Mouse (Mus musculus) hindbrain, embryonic 11.5 days (tissue): ENCODE data around the gene Rbfox1. TPM values are rescaled to one million over a fixed set of nuclear protein-coding genes. Genes with fewer than 3 reads are reported as not detected.
A peak's percentile ranks its signal among the peaks of the same experiment; 100 is the strongest.

Experiments
- ATAC-seq: fragments of 200-750 bp; cut with Nextera tagmentation; 2 replicates; pipeline ENCODE4 v1.8.0; 2017; ENCODE audit warnings: mild to moderate bottlenecking, moderate TSS enrichment, moderate library complexity; ENCODE audit not compliant: low FRiP score
- DNase-seq: peaks from one replicate; pipeline ENCODE4 v3.0.0-alpha.2; 2015; ENCODE audit warnings: low spot score
- H3K27ac ChIP-seq: fragments of 300-500 bp; sonication (generic); 2 replicates; pipeline ENCODE4 v1.5.1; 2014; ENCODE audit warnings: mild to moderate bottlenecking, low read depth, low read length
- H3K27me3 ChIP-seq: fragments of 300-500 bp; sonication (generic); 2 replicates; pipeline ENCODE4 v1.6.1; 2014; ENCODE audit warnings: mild to moderate bottlenecking, low read length, moderate library complexity, mixed read lengths; ENCODE audit not compliant: control insufficient read depth, insufficient read depth
- H3K36me3 ChIP-seq: fragments of 300-500 bp; sonication (generic); 2 replicates; pipeline ENCODE4 v1.6.1; 2014; ENCODE audit warnings: mild to moderate bottlenecking, low read length, moderate library complexity, mixed read lengths; ENCODE audit not compliant: control insufficient read depth, insufficient read depth
- H3K4me1 ChIP-seq: fragments of 300-500 bp; sonication (generic); replicated peaks from 2 replicates; pipeline ENCODE4 v1.6.1; 2014; ENCODE audit warnings: low read length, mixed read lengths; ENCODE audit not compliant: control insufficient read depth, insufficient read depth
- H3K4me2 ChIP-seq: fragments of 300-500 bp; sonication (generic); replicated peaks from 2 replicates; pipeline ENCODE4 v1.6.1; 2014; ENCODE audit warnings: mild to moderate bottlenecking, low read depth, low read length
- H3K4me3 ChIP-seq: fragments of 300-500 bp; sonication (generic); 2 replicates; pipeline ENCODE4 v1.5.1; 2014; ENCODE audit warnings: low read depth, low read length
- H3K9ac ChIP-seq: fragments of 300-500 bp; sonication (generic); 2 replicates; pipeline ENCODE4 v1.6.1; 2014; ENCODE audit warnings: low read depth, low read length
- H3K9me3 ChIP-seq: fragments of 300-500 bp; sonication (generic); 2 replicates; pipeline ENCODE4 v1.6.1; 2016; ENCODE audit warnings: low read length; ENCODE audit not compliant: control insufficient read depth
- WGBS: fragments of 180-500 bp; shearing (Covaris S2); extraction: QIAGEN DNeasy Blood & Tissue Kit; methylation state at CpG from one replicate; pipeline ENCODE4 v1.1.7; 2014; 5-methylcytosine and 5-hydroxymethylcytosine counted together
- polyA plus RNA-seq: library from polyadenylated mRNA; unstranded; fragments of >200 nt; fragmentation: Nextera tagmentation; extraction: Ambion mirVana; gene quantifications from 2 replicates; pipeline ENCODE4 v1.2.1, GENCODE M21; 2014

Rbfox1 gene
- polyA plus RNA-seq, 1 experiment from 2014 or later, result 20.3 TPM

GRCm38 (mm10) chr16:6095604-6096372 lies 210.6 kb downstream of the Rbfox1 start:
- no peaks in the 10 kb centered on the region for H3K36me3 ChIP-seq
- no peak overlapping the region for H3K9ac ChIP-seq
- ATAC-seq (peak; percentile 77), DNase-seq (no peak)
- no peak overlapping the region for H3K4me2 ChIP-seq
- WGBS, result 87% methylated on average over 2 of the region's 2 CpGs
- no peak overlapping the region for H3K4me3 ChIP-seq
- H3K27ac ChIP-seq, result no peak overlapping the region
- H3K9me3 ChIP-seq, result no peaks in the 10 kb centered on the region
- H3K27me3 ChIP-seq, result no peaks in the 10 kb centered on the region
- peaks cover 3% of the 10 kb centered on the region; the same call in 1 of the 2 replicates for H3K4me1 ChIP-seq

- no peaks in the 10 kb centered on the region for H3K27me3 ChIP-seq
- no peak overlapping the region for H3K27ac ChIP-seq
- ATAC-seq, result no peak
- no peaks in the 10 kb centered on the region for H3K36me3 ChIP-seq
- no peaks in the 10 kb centered on the region for H3K9me3 ChIP-seq
- no peak overlapping the region for H3K4me3 ChIP-seq
- peak; percentile 8 for DNase-seq
- H3K4me2 ChIP-seq, result no peak overlapping the region
- 34% methylated on average over 7 of the region's 7 CpGs for WGBS
- H3K9ac ChIP-seq, result no peak overlapping the region
- H3K4me1 ChIP-seq, result peaks cover 3% of the 10 kb centered on the region; the same call in 1 of the 2 replicates
These were observed 212.3 kb downstream of the Rbfox1 start for GRCm38 (mm10) chr16:6097244-6098040.

GRCm38 (mm10) chr16:6098116-6098515 lies 213.0 kb downstream of the Rbfox1 start:
- H3K4me1 ChIP-seq, result peaks cover 3% of the 10 kb centered on the region; the same call in 1 of the 2 replicates
- 88% methylated on average over 3 of the region's 3 CpGs for WGBS

GRCm38 (mm10) chr16:6099598-6099997 lies 214.4 kb downstream of the Rbfox1 start:
- no peak overlapping the region for H3K4me3 ChIP-seq
- no peak for ATAC-seq
- no peaks in the 10 kb centered on the region for H3K9me3 ChIP-seq
- H3K27me3 ChIP-seq, result no peaks in the 10 kb centered on the region
- no peak overlapping the region for H3K27ac ChIP-seq
- H3K4me1 ChIP-seq, result peaks cover 3% of the 10 kb centered on the region; the same call in 1 of the 2 replicates
- WGBS, result 67% methylated on average over 2 of the region's 2 CpGs
- H3K4me2 ChIP-seq, result no peak overlapping the region
- H3K9ac ChIP-seq, result no peak overlapping the region
- no peak for DNase-seq
- H3K36me3 ChIP-seq, result no peaks in the 10 kb centered on the region

More at GRCm38 (mm10) chr16:6098116-6098515, 213.0 kb downstream of the Rbfox1 start:
- ATAC-seq (no peak), DNase-seq (no peak)
- Histone ChIP-seq H3K9me3 (no peaks in the 10 kb centered on the region), H3K4me2 (no peak overlapping the region), H3K27me3 (no peaks in the 10 kb centered on the region), H3K9ac (no peak overlapping the region), H3K4me3 (no peak overlapping the region), H3K27ac (no peak overlapping the region), H3K36me3 (no peaks in the 10 kb centered on the region)

- H3K36me3 ChIP-seq, result no peaks in the 10 kb centered on the region
- H3K9ac ChIP-seq, result no peak overlapping the region
- 81% methylated on average over 5 of the region's 5 CpGs for WGBS
- H3K4me3 ChIP-seq, result no peak overlapping the region
- DNase-seq, result no peak
- H3K9me3 ChIP-seq, result no peaks in the 10 kb centered on the region
- H3K4me1 ChIP-seq, result peaks cover 3% of the 10 kb centered on the region; the same call in 1 of the 2 replicates
- H3K4me2 ChIP-seq, result no peak overlapping the region
- no peak overlapping the region for H3K27ac ChIP-seq
- H3K27me3 ChIP-seq, result no peaks in the 10 kb centered on the region
- ATAC-seq, result no peak
These were observed 215.3 kb downstream of the Rbfox1 start for GRCm38 (mm10) chr16:6100421-6100877.

- WGBS, result 82% methylated on average over 2 of the region's 2 CpGs
- ATAC-seq, result no peak
These were observed 218.6 kb downstream of the Rbfox1 start for GRCm38 (mm10) chr16:6103713-6104112.

GRCm38 (mm10) chr16:6110121-6110520 lies 225.0 kb downstream of the Rbfox1 start:
- H3K4me1 ChIP-seq, result no peaks in the 10 kb centered on the region
- no peak for ATAC-seq
- 93% methylated on average over 3 of the region's 3 CpGs for WGBS

More at GRCm38 (mm10) chr16:6103713-6104112, 218.6 kb downstream of the Rbfox1 start:
- Histone ChIP-seq H3K36me3 (no peaks in the 10 kb centered on the region), H3K27ac (no peak overlapping the region), H3K4me3 (no peak overlapping the region), H3K4me2 (no peak overlapping the region), H3K9me3 (no peaks in the 10 kb centered on the region), H3K27me3 (no peaks in the 10 kb centered on the region), H3K4me1 (no peaks in the 10 kb centered on the region), H3K9ac (no peak overlapping the region)
- DNase-seq, result no peak

GRCm38 (mm10) chr16:6113836-6114475 lies 228.8 kb downstream of the Rbfox1 start:
- no peak overlapping the region for H3K4me3 ChIP-seq
- H3K9me3 ChIP-seq, result no peaks in the 10 kb centered on the region
- H3K36me3 ChIP-seq, result no peaks in the 10 kb centered on the region
- ATAC-seq (no peak), DNase-seq (no peak)
- no peaks in the 10 kb centered on the region for H3K27me3 ChIP-seq
- H3K4me1 ChIP-seq, result no peaks in the 10 kb centered on the region
- H3K4me2 ChIP-seq, result no peak overlapping the region
- H3K9ac ChIP-seq, result no peak overlapping the region
- no peak overlapping the region for H3K27ac ChIP-seq
- WGBS, result 61% methylated on average over 5 of the region's 5 CpGs

More at GRCm38 (mm10) chr16:6110121-6110520, 225.0 kb downstream of the Rbfox1 start:
- H3K4me3 ChIP-seq, result no peak overlapping the region
- no peaks in the 10 kb centered on the region for H3K36me3 ChIP-seq
- no peak overlapping the region for H3K27ac ChIP-seq
- H3K9me3 ChIP-seq, result no peaks in the 10 kb centered on the region
- no peak overlapping the region for H3K9ac ChIP-seq
- H3K27me3 ChIP-seq, result no peaks in the 10 kb centered on the region
- no peak overlapping the region for H3K4me2 ChIP-seq
- no peak for DNase-seq
